Mouse (Mus musculus): Measurements from ENCODE around the gene Plekhm2. TPM values are rescaled to one million over a fixed set of nuclear protein-coding genes. Genes with fewer than 3 reads are reported as not detected.

Gene Plekhm2
- polyA plus RNA-seq, 1 experiment from 2014 or later: 74.2 TPM

DNA sequence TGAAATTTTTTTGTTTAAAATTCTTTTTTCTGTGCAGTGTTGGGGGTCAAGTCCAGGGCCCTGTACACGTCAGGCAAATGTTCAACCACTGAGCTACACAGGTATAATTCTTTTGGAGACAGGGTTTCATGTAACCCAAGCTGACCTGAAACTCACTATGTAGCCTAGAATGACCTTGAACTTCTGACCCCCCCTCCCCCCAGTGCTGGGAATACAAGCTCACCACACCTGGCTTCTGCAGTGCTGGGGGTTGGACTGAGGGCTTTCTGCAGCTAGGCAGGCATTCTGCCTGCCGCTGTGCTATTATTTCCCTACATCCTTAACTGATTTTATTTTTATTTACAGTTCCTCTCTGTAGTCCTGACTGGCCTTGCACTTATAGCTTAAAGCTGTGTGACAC is 14.3 kb upstream of the Plekhm2 start:
- 100% methylated on average over 1 of the region's 2 CpGs for WGBS (ENCODE audit: missing documents)
- H3K4me3 ChIP-seq (ENCODE audit: inconsistent target): no peak overlapping the region
- peaks cover 9% of the 10 kb centered on the region for H3K36me3 ChIP-seq (ENCODE audit: inconsistent target)
- H3K79me2 ChIP-seq (ENCODE audit: inconsistent target): peaks cover 34% of the 10 kb centered on the region; the same call in 1 of the 2 replicates
- no peak overlapping the region for H3K27ac ChIP-seq

DNA sequence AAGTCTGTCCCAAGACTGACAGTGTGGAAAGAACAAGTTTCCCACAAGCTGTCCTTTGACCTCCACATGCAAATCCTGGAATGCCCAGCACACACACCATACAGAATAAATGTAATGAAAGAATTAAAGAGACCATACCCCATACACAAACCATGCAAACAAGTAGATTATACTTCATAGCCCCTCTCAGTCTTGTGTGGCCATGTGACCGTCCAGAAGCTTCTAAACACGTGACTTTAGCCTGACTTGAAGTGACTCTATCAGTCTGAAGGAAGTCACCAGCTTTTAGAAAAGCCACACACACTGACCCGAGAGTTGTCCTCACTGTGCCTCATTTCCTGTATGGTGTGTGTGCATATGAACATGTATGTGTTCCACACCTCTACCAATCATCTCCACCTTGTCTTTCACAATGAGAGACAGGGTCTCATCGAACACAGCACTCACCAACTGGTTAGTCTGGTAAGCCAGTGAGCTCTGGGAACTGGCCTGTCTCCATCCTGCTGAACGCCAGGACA is 11.8 kb upstream of the Plekhm2 start:
- 59% methylated on average over 5 of the region's 5 CpGs for WGBS (ENCODE audit: missing documents)
- H3K4me3 ChIP-seq (ENCODE audit: inconsistent target): no peak overlapping the region

DNA sequence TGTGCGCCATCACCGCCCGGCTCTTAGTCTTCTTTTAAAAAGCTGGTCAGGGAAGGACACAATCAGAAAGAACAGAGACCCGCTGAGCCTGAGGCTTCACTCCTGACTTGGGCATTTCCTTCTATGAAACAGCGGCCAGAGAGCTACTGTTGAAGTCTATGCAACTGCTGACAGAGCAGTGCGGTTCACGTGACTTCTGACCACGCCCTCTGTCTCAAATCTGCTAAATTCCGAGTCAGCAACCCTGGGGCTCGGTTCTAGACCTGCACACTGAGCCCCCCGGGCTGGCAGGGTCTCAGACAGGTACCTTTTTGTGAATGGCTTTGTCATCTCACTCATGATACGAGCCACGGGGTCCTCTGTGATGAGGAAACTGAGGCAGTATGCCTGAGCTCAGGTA is 7.6 kb upstream of the Plekhm2 start:
- Histone ChIP-seq H3K27ac (peak overlapping the region; percentile 96), H3K4me3 (ENCODE audit: inconsistent target) (no peak overlapping the region), H3K36me3 (ENCODE audit: inconsistent target) (no peaks in the 10 kb centered on the region), H3K79me2 (ENCODE audit: inconsistent target) (no peaks in the 10 kb centered on the region)
- 82% methylated on average over 13 of the region's 13 CpGs for WGBS (ENCODE audit: missing documents)

More for the DNA sequence above, 11.8 kb upstream of the Plekhm2 start:
- Histone ChIP-seq H3K36me3 (ENCODE audit: inconsistent target) (no peaks in the 10 kb centered on the region), H3K79me2 (ENCODE audit: inconsistent target) (peaks cover 9% of the 10 kb centered on the region; the same call in 1 of the 2 replicates), H3K27ac (peak overlapping the region; percentile 61)

DNA sequence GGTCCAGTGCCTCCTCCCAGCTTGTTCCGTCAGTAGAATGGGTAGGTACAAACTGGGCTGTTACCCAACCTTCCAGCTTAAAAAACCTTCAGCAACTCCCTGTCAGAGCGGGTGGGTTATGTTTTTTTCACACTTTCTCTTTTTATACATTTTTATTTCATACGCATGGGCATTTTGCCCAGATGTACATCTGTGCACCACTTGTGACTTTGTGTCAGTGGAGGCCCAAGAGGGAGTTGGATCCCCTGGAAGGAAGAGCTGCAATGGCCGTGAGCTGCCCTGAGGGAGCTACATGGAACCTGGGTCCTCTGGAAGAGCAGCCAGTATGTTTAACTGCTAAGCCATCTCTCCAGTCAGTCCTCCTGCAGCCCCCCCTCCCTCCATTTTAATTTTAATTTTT is 6.7 kb upstream of the Plekhm2 start:
- no peaks in the 10 kb centered on the region for H3K79me2 ChIP-seq (ENCODE audit: inconsistent target)
- WGBS (ENCODE audit: missing documents): 94% methylated on average over 4 of the region's 4 CpGs
- no peaks in the 10 kb centered on the region for H3K36me3 ChIP-seq (ENCODE audit: inconsistent target)
- peak overlapping the region; percentile 96 for H3K27ac ChIP-seq
- H3K4me3 ChIP-seq (ENCODE audit: inconsistent target): no peak overlapping the region

DNA sequence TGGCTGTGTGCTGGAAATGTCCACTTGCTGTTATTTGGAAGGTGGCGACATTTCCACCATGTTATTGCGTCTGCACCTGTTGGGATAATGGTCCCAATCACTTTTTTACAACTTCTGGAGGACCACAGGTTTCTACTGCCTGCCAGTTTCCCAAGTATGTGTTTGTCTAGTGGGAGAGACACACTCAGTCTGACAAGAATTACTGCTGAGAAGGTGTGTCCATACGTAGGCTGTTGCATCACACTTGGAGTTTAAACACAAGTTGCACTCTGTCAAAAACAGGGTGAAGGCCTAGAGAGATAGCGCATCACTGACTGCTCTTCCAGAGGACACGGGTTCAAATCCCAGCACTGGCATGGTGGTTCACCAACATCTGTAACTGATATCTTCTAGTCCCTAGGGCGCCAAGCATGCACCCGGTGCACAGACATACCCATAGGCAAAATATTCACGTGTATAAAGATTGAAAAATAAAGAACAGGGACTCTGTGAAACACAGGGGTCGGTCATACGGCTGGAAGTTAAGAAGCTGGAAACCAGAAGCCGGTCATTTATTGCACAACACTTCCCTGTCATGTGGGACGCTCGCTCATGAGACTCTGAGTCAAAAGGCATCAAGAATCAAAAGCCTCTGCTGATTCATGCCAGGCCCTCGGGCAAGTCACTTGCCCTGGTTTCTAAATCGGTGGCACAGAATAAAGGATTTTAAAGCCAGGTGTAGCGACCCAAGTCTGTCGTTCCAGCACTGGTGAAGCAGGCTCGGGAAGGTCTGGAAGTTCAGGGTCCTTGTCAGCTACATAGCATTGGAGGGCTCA is 5.4 kb upstream of the Plekhm2 start:
- Histone ChIP-seq H3K36me3 (ENCODE audit: inconsistent target) (no peaks in the 10 kb centered on the region), H3K79me2 (ENCODE audit: inconsistent target) (peaks cover under 1% of the 10 kb centered on the region; the same call in 1 of the 2 replicates), H3K4me3 (ENCODE audit: inconsistent target) (no peak overlapping the region), H3K27ac (peak overlapping the region; percentile 96)
- 38% methylated on average over 18 of the region's 18 CpGs for WGBS (ENCODE audit: missing documents)

DNA sequence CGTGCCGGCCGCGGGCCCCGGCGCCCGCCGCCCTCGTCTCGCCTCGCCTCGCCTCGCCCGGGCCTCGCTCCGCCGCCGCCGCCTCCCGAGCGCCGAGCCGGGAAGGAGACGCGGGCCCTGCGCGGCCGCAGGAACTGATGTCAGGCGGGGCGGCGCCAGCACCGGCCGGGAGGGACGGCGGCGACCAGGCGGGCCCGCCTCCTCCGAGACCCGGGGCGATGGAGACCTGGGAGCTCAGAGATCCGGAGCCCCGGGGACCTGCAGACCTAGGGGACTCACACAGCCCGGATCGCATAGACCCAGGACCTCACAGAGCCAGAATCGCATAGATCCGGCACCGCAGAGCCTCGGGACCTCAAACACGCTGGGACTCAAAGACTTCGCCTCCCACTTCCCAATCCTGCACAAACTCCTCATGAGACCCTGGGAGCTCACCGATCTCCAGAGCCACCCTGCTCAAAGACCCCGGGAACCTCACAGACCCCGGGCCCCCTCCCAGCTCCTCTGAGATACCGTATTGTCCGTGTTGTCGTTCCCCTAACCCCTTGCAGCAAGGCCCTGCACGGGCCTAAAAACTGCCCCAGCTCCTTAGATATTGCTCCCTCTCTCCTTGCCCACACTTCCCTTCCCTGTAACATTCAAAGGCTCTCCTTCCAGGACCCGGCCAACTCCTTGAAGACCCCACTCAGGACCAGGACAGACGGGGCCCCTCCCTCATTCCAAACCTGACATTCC is 521 bp downstream of the Plekhm2 start:
- H3K79me2 ChIP-seq (ENCODE audit: inconsistent target): peaks cover 56% of the 10 kb centered on the region
- H3K4me3 ChIP-seq (ENCODE audit: inconsistent target): peak overlapping the region; percentile 73
- peak overlapping the region; percentile 97 for H3K27ac ChIP-seq
- 2% methylated on average over 46 of the region's 60 CpGs for WGBS (ENCODE audit: missing documents)
- H3K36me3 ChIP-seq (ENCODE audit: inconsistent target): peaks cover 12% of the 10 kb centered on the region; the same call in 1 of the 2 replicates

DNA sequence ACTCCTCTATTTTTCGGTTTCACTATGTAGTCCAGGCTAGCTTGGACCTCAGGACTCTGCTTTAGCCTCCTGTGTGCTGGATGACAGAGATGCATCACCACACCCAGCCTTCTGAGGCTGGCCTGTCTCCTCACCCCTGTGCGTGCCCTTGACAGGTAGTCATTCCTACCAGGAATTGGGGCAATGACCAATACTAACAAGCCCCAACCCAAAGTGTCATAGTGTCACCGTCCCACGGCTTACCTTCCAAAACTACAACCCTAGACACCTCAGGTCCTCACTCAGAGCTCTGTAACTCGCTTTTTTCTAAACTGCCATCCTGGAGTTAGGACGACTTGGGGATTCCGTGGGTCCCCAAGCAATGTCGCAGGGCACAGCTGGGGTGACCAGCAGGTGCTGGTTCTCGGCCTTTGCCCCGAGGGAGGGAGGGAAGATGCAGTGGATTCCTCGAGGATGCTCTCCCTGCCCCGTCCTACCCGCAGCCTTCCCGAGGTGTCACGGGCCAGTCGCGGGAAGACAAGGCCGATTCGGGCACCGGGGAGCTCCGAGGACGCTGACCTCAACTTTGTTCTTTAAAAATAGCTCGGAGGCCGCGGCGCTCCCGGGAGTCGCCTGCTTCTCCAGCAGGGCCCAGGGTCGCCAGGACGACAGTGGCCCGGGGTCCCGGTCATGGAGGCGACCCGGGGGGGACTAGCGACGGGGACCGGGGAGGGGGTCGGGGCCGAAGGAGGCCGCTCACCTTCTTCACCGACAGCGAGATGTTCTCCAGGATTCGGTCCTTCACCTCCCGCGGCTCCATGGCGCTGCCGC is 1.4 kb downstream of the Plekhm2 start:
- peak overlapping the region; percentile 68 for H3K4me3 ChIP-seq (ENCODE audit: inconsistent target)
- H3K36me3 ChIP-seq (ENCODE audit: inconsistent target): peaks cover 12% of the 10 kb centered on the region; the same call in 1 of the 2 replicates
- peak overlapping the region; percentile 67 for H3K27ac ChIP-seq
- WGBS (ENCODE audit: missing documents): 5% methylated on average over 43 of the region's 47 CpGs
- peaks cover 64% of the 10 kb centered on the region for H3K79me2 ChIP-seq (ENCODE audit: inconsistent target)

DNA sequence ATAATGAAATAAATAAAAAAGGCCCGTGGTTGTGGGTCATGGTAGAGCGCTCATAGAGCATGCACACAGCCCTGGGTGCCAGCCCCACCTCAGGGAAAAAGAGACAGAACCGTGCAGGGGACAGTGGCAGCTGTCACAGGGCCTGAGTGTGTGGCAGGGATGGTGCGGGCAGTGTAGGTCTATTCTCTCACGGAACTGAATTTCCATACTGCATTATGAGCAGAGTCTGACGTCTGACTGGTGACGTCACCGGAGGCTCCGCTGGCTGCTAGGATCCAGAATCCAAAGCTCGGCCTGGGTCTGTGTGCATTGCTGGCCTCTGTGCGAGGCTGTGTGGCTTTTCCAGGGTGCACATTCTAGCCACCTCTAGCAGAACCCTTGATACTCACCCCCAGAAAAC is 3.8 kb downstream of the Plekhm2 start:
- H3K27ac ChIP-seq: no peak overlapping the region
- H3K36me3 ChIP-seq (ENCODE audit: inconsistent target): peaks cover 21% of the 10 kb centered on the region; the same call in 1 of the 2 replicates
- WGBS (ENCODE audit: missing documents): 95% methylated on average over 10 of the region's 11 CpGs
- peaks cover 86% of the 10 kb centered on the region for H3K79me2 ChIP-seq (ENCODE audit: inconsistent target)
- H3K4me3 ChIP-seq (ENCODE audit: inconsistent target): no peak overlapping the region

DNA sequence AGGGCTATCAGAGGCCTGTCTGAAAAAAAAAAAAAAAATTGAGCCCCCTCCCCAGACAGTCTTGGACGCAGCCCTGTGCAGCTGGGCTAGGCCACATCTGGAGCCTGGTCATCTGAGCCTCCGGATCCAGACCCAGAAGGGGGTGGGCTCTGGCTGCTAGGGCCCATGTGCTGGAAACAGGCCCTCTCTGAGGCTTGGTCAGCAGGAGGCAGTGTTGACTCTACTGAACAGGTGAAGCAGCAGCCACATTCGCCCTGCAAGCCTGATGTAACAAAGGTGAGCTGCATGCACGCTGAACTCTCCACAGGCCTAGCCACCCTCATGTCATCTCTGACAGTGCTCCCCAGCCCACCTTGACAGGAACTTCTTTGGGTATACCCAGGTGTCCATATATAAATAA is 5.0 kb downstream of the Plekhm2 start:
- H3K79me2 ChIP-seq (ENCODE audit: inconsistent target): peaks cover 93% of the 10 kb centered on the region
- peaks cover 21% of the 10 kb centered on the region; the same call in 1 of the 2 replicates for H3K36me3 ChIP-seq (ENCODE audit: inconsistent target)
- no peak overlapping the region for H3K4me3 ChIP-seq (ENCODE audit: inconsistent target)
- WGBS (ENCODE audit: missing documents): 94% methylated on average over 4 of the region's 4 CpGs
- H3K27ac ChIP-seq: peak overlapping the region; percentile 47

DNA sequence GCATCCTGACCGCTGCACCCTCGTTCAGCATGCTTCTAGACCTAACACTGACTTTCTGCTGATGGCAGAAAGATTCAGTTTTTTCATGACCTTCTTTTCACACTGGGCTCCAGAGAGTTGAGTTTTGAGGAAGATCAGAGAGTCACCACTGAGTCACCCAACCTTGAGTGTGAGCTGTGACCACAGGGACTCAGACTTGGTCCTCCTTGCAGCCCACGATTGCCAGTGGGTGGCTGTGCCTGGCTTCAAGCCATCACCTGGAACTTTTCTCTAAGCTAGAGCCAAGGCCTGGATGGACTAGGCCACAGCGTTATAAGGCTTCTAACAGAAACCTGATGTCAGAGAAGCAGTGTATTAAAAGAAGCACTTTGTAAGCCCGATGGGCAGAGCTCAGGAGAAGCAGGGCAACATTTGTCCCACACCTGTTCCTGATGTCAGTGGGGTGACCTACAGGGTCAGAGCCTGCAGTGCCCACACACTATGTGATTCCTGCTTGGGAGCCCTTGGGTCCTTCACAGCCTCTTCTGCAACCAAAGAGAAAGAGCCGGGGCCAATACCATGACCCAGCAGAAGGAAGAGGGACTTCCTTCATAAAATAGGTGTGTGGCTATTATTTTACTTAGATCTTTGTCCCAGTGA is 5.7 kb downstream of the Plekhm2 start:
- WGBS (ENCODE audit: missing documents): 70% methylated on average over 6 of the region's 6 CpGs
- Histone ChIP-seq H3K79me2 (ENCODE audit: inconsistent target) (peaks cover 94% of the 10 kb centered on the region), H3K27ac (peak overlapping the region; percentile 47), H3K4me3 (ENCODE audit: inconsistent target) (no peak overlapping the region), H3K36me3 (ENCODE audit: inconsistent target) (peaks cover 24% of the 10 kb centered on the region; the same call in 1 of the 2 replicates)

DNA sequence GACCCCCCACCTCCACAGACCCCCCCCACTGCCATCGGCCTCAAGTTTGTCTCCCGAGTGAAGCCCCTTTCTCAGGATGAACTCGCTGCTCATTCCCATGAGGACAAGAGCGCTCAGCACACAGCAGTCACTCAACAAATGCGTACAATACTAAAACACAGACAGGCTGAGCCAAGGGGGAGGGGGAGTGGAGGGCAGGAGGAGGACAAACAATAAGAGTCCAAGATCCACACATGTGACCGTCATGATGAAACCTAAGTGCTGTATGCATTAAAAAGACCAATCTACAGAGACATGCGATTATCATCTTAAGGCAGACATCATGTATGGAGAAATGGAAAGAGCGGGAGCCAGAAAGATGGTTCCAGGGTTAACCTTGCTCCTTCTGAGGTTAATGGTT is 7.8 kb downstream of the Plekhm2 start:
- peak overlapping the region; percentile 81 for H3K27ac ChIP-seq
- WGBS (ENCODE audit: missing documents): 89% methylated on average over 7 of the region's 8 CpGs
- peaks cover 38% of the 10 kb centered on the region; the same call in 1 of the 2 replicates for H3K36me3 ChIP-seq (ENCODE audit: inconsistent target)
- peaks cover 97% of the 10 kb centered on the region for H3K79me2 ChIP-seq (ENCODE audit: inconsistent target)
- H3K4me3 ChIP-seq (ENCODE audit: inconsistent target): no peak overlapping the region

DNA sequence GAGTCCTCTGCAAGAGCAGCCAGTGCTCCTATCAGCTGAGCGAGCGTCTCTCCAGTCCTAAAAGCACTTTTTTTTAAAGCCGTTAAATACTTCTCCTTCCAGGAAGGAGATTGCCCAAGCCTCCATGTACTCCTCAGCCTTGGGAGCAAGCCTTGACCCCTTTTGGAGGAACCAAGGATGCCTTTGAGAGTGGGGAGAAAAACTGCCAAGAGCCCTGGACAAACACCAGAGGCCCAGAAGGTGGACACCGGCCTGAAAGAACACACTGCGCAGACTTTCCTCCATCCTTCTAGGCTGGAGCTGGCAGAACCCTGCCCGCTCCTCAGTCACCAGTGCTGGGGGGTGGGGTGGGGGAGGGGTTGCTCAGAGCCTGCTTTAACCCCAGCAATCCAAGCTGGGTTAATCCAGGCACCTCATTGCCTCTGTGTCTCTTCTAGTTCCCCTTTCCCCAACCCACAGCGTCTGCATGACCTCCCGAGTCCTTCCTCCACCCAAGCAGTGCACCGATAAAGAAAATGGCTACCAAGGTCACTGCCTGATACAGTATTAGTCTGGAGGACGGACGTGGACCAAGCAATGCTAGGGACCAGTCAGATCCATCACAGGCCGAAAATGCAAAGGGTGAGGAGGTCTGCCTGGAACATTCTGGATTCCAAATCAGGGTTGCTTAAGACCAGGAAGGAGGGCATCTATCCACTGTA is 8.6 kb downstream of the Plekhm2 start:
- H3K36me3 ChIP-seq (ENCODE audit: inconsistent target): peaks cover 43% of the 10 kb centered on the region
- H3K4me3 ChIP-seq (ENCODE audit: inconsistent target): no peak overlapping the region
- 22% methylated on average over 12 of the region's 12 CpGs for WGBS (ENCODE audit: missing documents)
- H3K27ac ChIP-seq: peak overlapping the region; percentile 81
- H3K79me2 ChIP-seq (ENCODE audit: inconsistent target): peaks cover 97% of the 10 kb centered on the region

DNA sequence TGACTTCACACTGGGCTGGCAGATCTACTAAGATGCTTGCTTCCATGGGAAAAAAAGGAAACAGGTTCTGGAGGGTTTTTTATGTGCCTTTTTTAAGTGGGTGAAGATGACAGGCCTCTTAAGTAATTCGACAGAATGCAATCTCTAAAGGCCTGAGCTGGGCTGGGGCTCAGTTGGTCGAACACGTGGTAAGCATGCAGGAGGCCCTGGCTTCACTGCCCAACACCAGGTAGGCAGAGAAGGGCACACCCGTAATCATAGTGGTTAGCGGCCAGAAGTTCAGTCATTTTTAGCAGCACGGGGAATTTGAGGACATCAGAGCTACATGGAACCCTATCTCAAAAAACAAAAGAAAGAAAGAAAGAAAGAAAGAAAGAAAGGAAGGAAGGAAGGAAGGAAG is 10.2 kb downstream of the Plekhm2 start:
- Histone ChIP-seq H3K79me2 (ENCODE audit: inconsistent target) (peaks cover 97% of the 10 kb centered on the region), H3K4me3 (ENCODE audit: inconsistent target) (no peak overlapping the region), H3K27ac (no peak overlapping the region), H3K36me3 (ENCODE audit: inconsistent target) (peaks cover 49% of the 10 kb centered on the region)
- 96% methylated on average over 6 of the region's 6 CpGs for WGBS (ENCODE audit: missing documents)

All from macrophage (primary cell).